Mouse (Mus musculus) B cell, adult 62 days (primary cell): ENCODE measurements around the gene Nudt14. TPM values are rescaled to one million over a fixed set of nuclear protein-coding genes. Genes with fewer than 3 reads are reported as not detected.

Source experiments
- total RNA-seq: library from RNA; stranded (reverse); gene quantifications from 4 replicates; pipeline ENCODE4 v1.2.4, GENCODE M21; 2023

Gene Nudt14
- total RNA-seq = 12.7 to 19.6 TPM (median 15.8 TPM) in 4 replicates

GRCm38 (mm10) chr12:112941776-112942713, at the start of gene Nudt14:
TSS of gene Nudt14 (minus strand) at chr12:112942124.

GRCm38 (mm10) chr12:112976371-112977073, 34.6 kb upstream of the Nudt14 start, which contains the start of gene Btbd6:
TSS of gene Btbd6 (plus strand) at chr12:112976482.

GRCm38 (mm10) chr12:112929562-112930352, 12.2 kb downstream of the Nudt14 start, which contains the start of gene Jag2:
TSS of gene Jag2 (minus strand) at chr12:112929776.

Other genes with a start within 250 kb of the Nudt14 start
- 12.3 to 16.4 TPM (median 14.3 TPM) in 4 replicates for gene Cep170b, start 221.7 kb downstream of the Nudt14 start, total RNA-seq
- gene Pld4, start 181.5 kb downstream of the Nudt14 start, total RNA-seq = 320 to 372 TPM (median 333 TPM) in 4 replicates
- 0.34 to 0.58 TPM (median 0.51 TPM) in 3 of 4 replicates, not detected in the other for gene Ahnak2, start 139.5 kb downstream of the Nudt14 start, total RNA-seq
- gene Clba1, start 133.2 kb downstream of the Nudt14 start, total RNA-seq = 1.3 to 3.4 TPM (median 2.0 TPM) in 3 of 4 replicates, not detected in the other
- 27.5 to 32.2 TPM (median 29.9 TPM) in 4 replicates for gene Cdca4, start 112.7 kb downstream of the Nudt14 start, total RNA-seq
- 92.4 to 97.2 TPM (median 95.4 TPM) in 4 replicates for gene Gpr132, start 73.9 kb downstream of the Nudt14 start, total RNA-seq
- gene Jag2, start 12.3 kb downstream of the Nudt14 start, total RNA-seq = 1.3 to 4.9 TPM (median 2.4 TPM) in 4 replicates
- 9.7 to 15.0 TPM (median 12.8 TPM) in 4 replicates for gene Btbd6, start 34.4 kb upstream of the Nudt14 start, total RNA-seq
- 152 to 169 TPM (median 160 TPM) in 4 replicates for gene Brf1, start 58.6 kb upstream of the Nudt14 start, total RNA-seq
- gene Pacs2, start 72.4 kb upstream of the Nudt14 start, total RNA-seq = 28.3 to 36.0 TPM (median 33.3 TPM) in 4 replicates
- gene Tex22, start 132.4 kb upstream of the Nudt14 start, total RNA-seq = 0.66 to 1.1 TPM (median 0.72 TPM) in 3 of 4 replicates, not detected in the other
- gene Mta1, start 156.2 kb upstream of the Nudt14 start, total RNA-seq = 46.7 to 51.7 TPM (median 48.9 TPM) in 4 replicates
- gene Crip2, start 198.1 kb upstream of the Nudt14 start, total RNA-seq = 14.3 to 26.0 TPM (median 17.8 TPM) in 4 replicates
- 610 to 679 TPM (median 626 TPM) in 4 replicates for gene Crip1, start 204.2 kb upstream of the Nudt14 start, total RNA-seq
- 17.2 to 27.4 TPM (median 23.2 TPM) in 4 replicates for gene Tedc1, start 214.3 kb upstream of the Nudt14 start, total RNA-seq
- 4.0 to 9.0 TPM (median 5.8 TPM) in 4 replicates for gene Tmem121, start 243.8 kb upstream of the Nudt14 start, total RNA-seq